Mouse (Mus musculus) common myeloid progenitor, adult 5-6 weeks (primary cell): Measurements from ENCODE around the gene Arrdc5. TPM values are rescaled to one million over a fixed set of nuclear protein-coding genes. Genes with fewer than 3 reads are reported as not detected.

ENCODE experiments used
- ATAC-seq: replicated peaks from 2 replicates; pipeline ENCODE4 v1.8.0; 2016; ENCODE audit warnings: low read depth, mild to moderate bottlenecking, moderate TSS enrichment, inconsistent platforms; ENCODE audit not compliant: poor library complexity, severe bottlenecking
- total RNA-seq: library from RNA; stranded (forward); fragments of 200-1000, 187-1606 nt; gene quantifications from 2 replicates; pipeline ENCODE4 v1.2.3, GENCODE M21; 2017

Gene Arrdc5
- total RNA-seq, 1 experiment from 2014 or later, result not detected

DNA sequence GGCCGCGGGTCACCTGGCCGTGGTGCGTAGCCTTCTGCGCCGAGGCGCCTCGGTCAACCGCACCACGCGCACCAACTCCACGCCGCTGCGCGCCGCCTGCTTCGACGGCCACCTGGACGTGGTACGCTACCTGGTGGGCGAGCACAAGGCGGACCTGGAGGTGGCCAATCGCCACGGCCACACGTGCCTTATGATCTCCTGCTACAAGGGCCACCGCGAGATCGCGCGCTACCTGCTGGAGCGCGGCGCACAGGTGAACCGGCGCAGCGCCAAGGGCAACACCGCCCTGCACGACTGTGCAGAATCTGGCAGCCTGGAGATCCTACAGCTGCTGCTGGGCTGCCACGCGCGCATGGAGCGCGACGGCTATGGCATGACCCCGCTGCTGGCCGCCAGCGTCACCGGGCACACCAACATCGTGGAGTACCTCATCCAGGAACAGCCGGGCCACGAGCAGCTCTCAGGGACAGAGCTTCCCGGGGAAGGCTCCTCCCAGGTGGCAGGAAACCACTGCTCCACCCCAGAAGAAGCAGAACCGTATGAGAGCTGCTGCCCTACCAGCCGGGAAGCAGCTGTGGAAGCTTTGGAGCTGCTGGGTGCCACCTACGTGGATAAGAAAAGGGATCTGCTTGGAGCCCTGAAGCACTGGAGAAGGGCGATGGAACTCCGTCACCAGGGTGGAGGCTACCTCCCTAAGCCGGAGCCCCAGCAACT is 42.7 kb downstream of the Arrdc5 start:
- ATAC-seq, result no peak

DNA sequence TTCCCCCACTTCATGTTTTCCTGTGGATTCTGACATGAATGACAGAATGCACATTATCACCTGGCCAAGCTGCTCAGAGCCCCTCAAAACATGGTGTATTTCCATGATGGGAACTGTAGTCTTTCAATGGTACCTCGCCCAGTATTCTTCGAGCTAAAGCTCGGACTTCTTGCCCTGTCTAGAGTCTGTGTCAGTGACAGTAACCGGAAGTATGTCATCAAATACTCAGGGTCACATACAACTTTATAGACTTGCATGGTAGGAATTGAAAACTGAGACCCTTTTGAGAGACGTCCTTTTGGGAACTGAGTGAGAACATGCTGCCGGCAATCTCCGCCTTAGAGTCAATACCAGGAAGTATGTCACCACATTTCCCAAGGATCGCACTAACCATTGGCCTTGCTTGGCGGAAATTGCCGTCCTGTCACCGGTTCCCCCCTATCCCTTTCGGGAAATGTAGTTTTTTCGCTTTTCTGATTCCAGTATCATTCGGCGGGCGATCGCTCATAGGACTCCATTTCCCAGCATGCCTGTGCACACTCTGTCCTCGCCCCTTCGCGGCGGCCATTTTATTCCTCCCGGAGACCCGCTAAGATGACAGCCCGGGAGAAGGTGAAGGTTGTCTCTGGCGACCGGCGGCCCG is 43.7 kb downstream of the Arrdc5 start, which contains the start of gene Fem1a:
TSS of gene Fem1a (plus strand) at position 572 of the 643 bp plus-strand sequence.
- peak; percentile 87 for ATAC-seq

DNA sequence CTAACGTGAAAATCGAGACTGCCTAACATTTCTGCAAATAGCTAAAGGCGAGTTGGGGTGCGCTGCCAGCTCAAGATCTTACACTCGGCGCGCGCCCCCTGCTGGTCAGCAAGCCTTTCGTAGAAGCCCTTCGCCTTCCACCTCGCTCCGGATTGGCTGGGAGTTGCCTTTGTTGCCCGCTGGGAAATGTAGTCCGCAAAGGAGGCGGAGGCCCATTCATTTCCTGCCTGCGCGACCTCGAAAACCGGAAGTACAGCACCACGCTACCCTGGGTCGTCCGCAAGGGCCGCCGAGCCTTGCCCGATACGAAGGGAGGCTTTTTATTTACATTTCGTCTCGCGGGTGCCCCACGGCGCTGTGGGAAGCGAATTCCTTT is 44.2 kb downstream of the Arrdc5 start:
- ATAC-seq, result peak; percentile 75

DNA sequence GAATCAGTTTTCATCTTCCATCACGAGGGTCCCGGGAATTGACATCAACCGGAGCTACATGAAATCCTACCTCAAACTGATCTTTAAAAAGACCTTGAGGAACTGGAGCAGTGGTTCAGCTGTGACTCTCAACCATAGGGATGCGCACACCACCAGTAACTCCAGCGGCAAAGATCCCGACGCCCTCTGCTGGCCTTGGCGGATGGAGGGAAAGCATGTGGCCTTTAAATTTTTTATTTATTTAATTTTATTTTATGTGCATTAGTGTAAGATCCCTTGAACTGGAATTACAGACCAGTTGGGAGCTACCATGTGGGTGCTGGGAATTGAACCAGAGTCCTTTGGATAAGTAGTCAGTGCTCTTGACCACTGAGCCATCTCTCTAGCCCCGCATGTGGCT is 44.7 kb downstream of the Arrdc5 start:
- ATAC-seq, result no peak

DNA sequence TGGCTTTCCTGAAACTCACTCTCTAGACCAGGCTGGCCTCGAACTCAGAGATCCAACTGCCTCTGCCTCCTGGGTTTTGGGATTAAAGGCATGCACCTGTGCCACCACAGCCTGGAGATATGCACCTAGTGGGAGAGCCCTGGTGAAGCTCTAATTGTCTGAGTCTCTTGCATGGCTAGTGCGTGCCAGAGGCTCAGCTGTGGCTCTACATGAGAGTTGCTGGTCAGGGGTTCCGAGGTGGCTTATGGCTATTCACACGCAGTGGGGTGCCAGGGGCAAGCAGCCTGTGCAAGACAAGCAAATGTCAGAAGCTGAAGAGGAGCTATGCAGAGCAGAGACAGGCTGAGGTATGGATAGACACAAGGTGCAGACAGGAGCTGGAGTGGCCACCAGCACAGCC is 45.4 kb downstream of the Arrdc5 start:
- ATAC-seq, result no peak

DNA sequence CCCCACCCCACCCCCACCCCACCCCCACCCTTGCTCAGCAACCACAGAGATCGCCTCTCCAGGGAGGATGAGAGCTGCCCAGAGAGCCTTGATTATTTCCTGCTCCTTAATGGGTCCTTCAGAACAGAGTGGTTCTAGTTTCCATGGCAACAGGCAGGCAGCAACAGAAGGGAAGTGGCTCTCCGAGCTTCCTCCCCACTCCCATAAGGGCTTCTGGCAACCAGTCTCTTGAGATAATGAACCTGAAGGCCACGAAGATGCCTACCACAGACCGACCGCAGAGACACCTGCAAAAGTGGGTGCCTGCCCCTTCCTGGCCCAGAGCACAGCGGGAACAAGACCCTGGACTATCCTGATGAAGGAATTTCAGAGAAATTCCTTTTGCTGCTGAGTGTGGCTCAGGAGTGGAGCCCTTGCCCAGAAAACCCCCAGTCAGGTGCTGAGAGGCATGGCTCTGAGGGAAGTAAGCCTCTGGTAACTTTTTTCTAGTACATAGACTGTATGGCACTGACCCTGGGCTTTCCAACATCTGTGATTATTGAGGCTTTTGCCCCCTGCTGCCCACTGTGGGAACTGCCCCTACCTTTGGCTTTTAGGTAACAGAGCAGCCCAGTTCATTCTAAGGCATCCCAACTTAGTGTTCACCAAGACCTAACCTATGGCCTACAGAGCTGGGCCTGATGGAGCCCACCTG is 48.8 kb downstream of the Arrdc5 start:
- ATAC-seq, result peak; percentile 69

DNA sequence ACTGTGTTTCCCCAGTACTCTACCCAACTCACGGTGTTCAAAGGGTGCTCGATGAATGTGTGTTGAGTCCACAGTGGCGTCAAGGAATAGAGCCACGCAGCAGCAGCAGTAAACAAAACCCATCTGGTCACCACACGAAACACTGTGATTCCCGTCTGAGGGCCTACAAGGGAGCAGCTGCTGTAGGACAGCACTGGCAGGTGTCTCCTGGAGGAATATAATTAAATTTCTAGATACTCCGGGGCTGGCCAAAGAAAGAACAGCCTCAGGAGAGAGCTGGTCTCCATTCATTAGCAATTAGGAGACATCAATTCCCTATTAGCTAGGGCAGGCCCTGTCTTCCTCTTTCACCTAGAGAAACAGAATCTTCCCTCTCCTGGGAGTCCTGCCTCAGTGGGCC is 54.5 kb downstream of the Arrdc5 start:
- ATAC-seq, result no peak

Other genes starting within 250 kb of the Arrdc5 start
- gene Ubxn6, start 225.3 kb downstream of the Arrdc5 start, total RNA-seq, result 20.0 and 28.2 TPM in 2 replicates
- gene Hdgfl2, start 220.7 kb downstream of the Arrdc5 start, total RNA-seq, result 70.4 and 79.9 TPM in 2 replicates
- gene Plin4, start 190.5 kb downstream of the Arrdc5 start, total RNA-seq, result not detected in 2 replicates
- not detected in 2 replicates for gene Plin5, start 182.7 kb downstream of the Arrdc5 start, total RNA-seq
- gene Lrg1, start 178.3 kb downstream of the Arrdc5 start, total RNA-seq, result 0.14 TPM in 1 of 2 replicates, not detected in the other
- gene Sema6b, start 159.9 kb downstream of the Arrdc5 start, total RNA-seq, result 2.8 TPM in 2 replicates
- 3.2 and 3.7 TPM in 2 replicates for gene Tnfaip8l1, start 137.8 kb downstream of the Arrdc5 start, total RNA-seq
- 28.4 and 33.3 TPM in 2 replicates for gene Mydgf, start 116.4 kb downstream of the Arrdc5 start, total RNA-seq
- 13.8 and 14.1 TPM in 2 replicates for gene Dpp9, start 81.4 kb downstream of the Arrdc5 start, total RNA-seq
- 15.1 and 17.1 TPM in 2 replicates for gene Fem1a, start 43.5 kb downstream of the Arrdc5 start, total RNA-seq
- gene Ticam1, start 23.5 kb downstream of the Arrdc5 start, total RNA-seq, result 4.1 and 4.6 TPM in 2 replicates
- gene Plin3, start 7.4 kb downstream of the Arrdc5 start, total RNA-seq, result 8.7 and 11.6 TPM in 2 replicates
- 142 and 165 TPM in 2 replicates for gene Uhrf1, start 3.0 kb upstream of the Arrdc5 start, total RNA-seq
- 7.2 and 17.0 TPM in 2 replicates for gene Kdm4b, start 25.8 kb upstream of the Arrdc5 start, total RNA-seq
- 65.2 and 105 TPM in 2 replicates for gene Ptprs, start 176.2 kb upstream of the Arrdc5 start, total RNA-seq
- gene Znrf4, start 212.1 kb upstream of the Arrdc5 start, total RNA-seq, result not detected in 2 replicates